Mouse (Mus musculus) adrenal gland, adult 2 months (tissue): ENCODE data around the gene Tex35. TPM values are rescaled to one million over a fixed set of nuclear protein-coding genes. Genes with fewer than 3 reads are reported as not detected.

ENCODE experiments used
- DNase-seq: peaks from one replicate; pipeline ENCODE4 v3.0.0; 2021
- long read RNA-seq: library from polyadenylated mRNA; stranded (forward); transcript quantifications from one replicate; pipeline ENCODE4 v2.0.0, GENCODE M21; 2021
- polyA plus RNA-seq: library from polyadenylated mRNA; depleted of rRNA; stranded (reverse); fragments of >200 nt; gene quantifications from 2 replicates; pipeline ENCODE4 v1.2.3, GENCODE M21; 2012; rRNA removed
- total RNA-seq, 2 experiments: library from RNA; stranded (reverse); gene quantifications; 2 replicates each; pipeline ENCODE4 v1.2.3; 2021

The Tex35 gene
- total RNA-seq (not detected), polyA plus RNA-seq (not detected in 2 replicates)
- long read RNA-seq, result 0 reads

- no peak for DNase-seq
Observed at GRCm38 (mm10) chr1:157108580-157108979, at the start of gene Tex35. Tex35 (minus strand) TSS chr1:157108680.

DNA sequence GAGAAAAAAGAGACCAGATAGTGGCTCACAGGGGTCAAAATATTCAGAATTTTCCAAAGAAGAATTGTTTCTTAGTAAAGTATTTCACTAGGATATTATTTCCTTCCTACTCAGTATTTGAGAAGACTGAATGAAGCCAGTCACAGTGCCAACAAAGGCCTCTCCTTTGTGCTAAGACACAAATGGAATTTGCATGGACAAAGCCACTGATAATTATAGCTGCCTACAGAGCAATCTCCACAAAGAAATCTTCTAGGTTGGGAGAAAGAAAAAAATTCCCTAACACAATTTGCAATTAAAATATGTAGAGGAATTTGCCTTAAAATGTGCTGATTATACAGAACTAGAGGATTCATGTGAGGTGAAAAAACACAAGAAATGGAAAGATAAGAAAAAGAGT is 45.3 kb upstream of the Tex35 start:
- no peak for DNase-seq

GRCm38 (mm10) chr1:157150107-157150506 is 41.6 kb upstream of the Tex35 start:
- DNase-seq, result no peak

DNA sequence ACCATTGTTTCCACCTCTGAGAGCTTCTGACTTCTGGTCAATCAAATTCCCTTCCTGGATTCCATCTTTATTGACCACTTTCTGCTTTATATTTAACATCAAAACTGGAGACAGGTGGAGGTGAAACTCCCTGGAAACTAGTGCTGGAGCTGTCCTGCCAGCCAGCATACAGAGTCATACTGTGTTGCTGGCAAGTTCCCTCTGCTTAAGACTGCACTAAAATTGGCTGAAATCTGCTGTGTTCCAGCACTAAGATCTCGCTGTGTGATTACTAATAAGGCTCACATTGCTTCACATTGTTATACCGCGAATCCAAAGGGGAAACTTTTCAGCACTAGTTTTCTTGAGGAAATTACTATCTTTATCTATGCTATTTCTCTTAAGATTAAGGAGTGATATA is 36.1 kb upstream of the Tex35 start:
- DNase-seq, result no peak

DNA sequence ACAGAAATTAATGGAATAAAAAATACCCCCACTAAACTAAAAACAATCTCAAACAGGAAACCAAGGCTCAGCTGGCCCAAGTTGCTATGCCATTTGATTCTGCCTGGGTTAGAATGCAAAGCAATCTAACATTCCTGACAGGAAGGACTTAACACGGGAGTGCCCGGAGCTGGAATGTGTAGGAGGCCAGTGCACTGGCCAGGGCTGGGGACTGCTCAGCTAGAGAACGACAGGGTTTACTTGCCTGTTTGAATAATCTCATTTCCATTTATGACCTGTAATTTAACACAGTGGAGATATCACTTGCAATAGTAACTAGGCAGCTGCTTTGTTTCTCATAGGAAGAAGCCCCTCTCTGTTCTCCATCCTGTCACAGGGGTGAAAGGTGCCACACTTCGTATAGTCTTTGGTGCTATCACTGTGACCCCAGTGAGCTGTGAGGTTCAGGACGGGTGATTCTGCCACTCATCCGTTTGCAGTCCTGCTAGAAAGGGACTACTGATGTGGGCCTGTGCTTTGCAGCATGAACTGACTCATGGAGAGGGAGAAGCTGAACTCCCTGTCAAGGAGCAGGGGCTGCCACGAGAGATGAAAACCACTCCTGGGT is 34.9 kb upstream of the Tex35 start:
- no peak for DNase-seq

- no peak for DNase-seq
Observed at GRCm38 (mm10) chr1:157141014-157141413, 32.5 kb upstream of the Tex35 start.

- DNase-seq, result no peak
Observed at GRCm38 (mm10) chr1:157137854-157138241, 29.4 kb upstream of the Tex35 start.

- no peak for DNase-seq
Observed at GRCm38 (mm10) chr1:157137132-157137853, 28.8 kb upstream of the Tex35 start.

DNA sequence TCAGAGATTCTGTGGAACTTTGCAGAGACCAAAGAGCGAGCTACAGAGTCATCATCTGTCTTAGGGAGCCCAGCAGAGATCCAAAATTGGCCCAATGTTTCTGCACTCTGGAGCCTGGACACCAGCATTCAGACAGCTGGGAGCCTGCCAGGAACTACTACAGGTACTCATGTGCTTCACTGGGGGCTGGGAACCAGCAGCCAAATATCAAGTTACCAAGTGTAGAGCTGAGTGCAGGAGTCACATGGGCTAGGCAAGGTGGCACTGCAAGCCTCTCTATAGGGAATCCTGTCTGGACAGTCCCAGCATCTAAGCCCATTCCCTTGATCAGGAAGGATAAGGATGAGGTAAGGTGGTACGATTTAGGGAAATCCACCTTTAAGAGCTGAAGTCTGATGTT is 19.7 kb upstream of the Tex35 start:
- DNase-seq, result no peak

DNA sequence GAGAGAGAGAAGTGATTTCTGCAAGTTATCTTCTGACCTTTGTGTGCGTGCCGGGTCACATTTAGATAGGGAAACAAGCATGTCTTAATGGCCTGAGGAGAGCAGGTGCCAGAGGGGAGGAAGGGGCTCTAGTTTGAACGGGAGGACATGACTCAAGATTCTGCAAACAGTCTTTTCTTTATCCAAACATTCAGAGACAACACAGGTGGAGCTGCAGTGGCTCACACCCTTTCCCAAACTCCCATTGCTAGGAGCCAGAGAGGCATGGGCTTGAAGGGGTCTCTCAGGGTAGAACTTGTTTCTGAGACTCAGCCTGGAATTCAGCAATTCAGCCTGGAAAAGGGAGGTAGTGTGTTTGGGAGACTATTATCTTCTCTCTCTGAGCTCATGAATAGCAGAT is 15.4 kb upstream of the Tex35 start:
- no peak for DNase-seq

DNA sequence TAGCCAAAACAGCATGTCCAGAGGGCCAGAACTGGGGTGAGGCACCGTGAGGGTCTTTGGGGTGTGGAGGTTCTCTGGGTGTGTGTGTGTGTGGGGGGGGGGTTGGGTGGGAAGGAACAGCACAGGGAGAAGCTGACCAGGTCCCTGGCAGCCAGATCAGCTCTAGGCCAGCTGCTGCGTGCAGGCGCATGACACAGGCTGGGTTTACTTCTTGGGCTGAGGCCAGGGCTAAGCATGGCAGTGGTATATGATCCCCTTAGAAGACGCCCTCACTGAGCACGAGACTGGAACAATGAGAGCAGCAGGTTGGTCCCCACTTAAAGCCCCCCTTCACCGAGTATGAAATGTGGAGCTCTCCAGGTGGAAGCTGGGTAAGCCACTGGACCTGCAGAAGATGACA is 10.7 kb upstream of the Tex35 start:
- DNase-seq, result no peak

DNA sequence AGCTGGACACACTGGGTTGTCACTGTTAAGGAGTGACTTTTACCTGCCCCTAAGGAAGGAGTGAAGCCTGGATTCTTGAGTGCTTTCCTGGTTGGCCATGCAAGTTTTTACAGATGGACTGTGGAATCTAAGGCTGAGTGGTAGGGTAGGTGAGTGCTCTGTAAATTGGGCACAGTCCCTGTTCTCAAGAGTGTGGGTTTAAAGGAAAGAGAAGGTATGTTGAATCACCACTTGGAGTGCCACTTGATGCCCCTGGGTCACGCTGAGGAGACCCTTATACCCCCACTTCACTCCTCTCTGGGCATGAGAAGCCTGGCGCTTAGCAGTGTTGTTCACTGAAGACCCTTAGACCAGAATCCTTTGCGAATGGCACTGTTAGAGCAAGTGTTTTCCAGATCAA is 9.0 kb upstream of the Tex35 start:
- no peak for DNase-seq

DNA sequence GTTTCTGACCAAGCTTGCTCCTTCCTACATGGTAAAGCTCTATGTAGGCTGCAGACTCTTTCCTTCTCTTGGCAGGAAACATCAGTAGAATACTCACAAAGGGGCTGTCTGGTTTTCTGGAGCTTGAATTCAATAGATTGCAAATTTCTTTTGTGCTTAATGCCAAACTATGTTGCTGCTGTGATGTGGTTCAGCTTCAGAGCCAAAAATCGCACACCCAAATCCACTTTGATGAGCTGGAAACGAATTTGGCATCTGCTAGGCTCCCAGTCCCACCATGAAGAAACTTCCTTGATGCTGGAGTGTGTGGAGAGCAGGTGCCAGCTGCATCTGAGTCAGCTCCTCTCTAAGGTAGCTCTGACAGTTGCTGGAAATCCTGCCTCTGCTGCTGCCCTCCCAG is 6.0 kb upstream of the Tex35 start:
- DNase-seq, result no peak

DNA sequence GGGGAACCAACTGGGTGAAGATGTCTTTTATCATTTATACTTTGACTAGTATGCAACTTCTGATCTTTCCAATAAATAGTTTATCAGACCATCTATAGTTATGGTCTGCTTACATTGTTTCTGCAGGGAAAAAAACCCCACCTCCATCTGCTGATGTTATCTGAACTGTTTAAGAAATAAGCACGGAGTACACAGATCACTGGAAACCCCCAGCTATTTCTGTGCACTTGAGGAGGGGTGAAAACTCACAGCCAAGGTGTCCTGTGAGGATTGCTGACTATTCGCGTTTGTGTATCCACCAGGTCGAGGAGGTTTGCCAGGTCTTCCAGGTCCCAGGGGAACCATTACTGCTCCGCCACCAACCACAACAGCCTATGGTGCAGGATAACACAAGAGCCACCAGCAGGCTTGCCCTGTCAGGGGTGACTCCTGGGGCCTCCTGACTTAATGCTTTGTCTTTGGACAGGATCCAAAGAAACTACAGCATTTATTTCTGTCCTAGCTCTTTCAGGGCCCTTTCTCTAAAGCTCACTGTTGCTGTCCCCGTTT is 1.9 kb upstream of the Tex35 start:
- DNase-seq, result no peak

DNA sequence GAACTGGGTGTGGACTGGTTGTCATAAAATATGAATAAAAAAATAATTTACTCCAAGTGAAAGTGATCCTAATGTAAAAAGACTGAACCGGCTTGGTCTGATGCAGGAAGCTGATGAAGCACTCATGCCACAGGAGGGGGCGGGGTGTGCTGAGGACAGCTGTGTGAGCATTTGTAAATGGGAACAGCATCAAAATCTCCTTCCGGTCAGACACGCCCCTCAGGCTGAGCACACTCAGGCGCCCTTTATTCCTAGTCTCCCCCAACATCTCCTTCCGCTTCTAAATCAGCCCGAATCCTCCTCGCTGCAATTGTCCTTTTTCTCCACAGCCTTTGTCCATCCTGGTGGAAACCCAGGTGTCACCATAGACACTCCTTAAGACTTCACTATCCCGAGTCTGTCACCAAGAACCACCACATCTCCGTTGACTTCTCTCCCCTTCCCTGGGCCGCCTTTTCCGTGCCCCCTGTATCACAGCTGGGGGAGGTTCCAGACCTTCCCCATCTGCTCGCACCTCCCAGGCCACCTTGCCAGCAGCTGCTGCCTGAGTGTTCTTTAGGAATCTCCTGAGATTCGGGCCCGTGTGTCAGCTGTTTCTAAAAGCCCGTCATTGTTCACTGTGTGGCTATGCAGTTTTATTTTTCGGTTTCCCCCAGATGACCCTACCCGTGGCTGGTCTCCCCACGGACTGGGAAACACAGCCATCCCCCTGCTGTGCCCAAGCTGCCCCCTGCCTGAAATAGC is 7.2 kb downstream of the Tex35 start:
- DNase-seq, result no peak

DNA sequence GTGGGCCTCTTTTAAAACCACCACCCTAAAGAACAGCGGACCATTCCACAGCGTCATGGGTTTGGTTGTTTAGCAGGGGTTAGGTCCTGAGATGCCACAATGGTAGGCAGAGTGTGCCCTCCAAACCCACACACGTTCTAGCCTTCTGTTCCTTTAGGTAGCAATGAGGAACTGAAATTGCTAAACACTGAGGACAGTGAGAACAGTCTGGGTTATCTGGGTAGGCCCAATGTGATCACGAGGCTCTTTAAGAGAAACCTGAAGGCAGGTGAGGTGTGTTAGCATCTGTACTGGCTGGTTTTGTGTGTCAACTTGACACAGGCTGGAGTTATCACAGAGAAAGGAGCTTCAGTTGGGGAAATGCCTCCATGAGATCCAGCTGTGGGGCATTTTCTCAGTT is 12.9 kb downstream of the Tex35 start:
- no peak for DNase-seq

- no peak for DNase-seq
Observed at GRCm38 (mm10) chr1:157092622-157093021, 15.9 kb downstream of the Tex35 start.

DNA sequence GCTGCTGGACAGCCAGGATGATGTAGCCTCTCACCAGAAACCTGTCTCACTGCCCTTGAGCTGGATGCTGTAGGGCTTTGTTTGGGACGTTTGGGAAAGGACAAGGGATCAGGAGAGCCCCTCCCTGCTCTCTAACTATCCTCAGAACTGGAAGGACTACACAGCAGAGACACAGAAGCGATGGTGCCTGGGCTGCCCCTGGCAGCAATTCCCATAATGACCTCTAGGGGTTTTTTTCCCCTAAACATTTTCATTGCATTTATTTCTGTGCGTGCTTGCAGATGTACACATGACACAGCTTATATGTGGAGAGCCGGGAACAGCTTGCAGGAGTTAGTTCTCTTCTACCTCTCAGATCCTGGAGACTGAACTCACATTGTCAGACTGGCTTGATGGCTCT is 16.3 kb downstream of the Tex35 start:
- DNase-seq, result no peak

DNA sequence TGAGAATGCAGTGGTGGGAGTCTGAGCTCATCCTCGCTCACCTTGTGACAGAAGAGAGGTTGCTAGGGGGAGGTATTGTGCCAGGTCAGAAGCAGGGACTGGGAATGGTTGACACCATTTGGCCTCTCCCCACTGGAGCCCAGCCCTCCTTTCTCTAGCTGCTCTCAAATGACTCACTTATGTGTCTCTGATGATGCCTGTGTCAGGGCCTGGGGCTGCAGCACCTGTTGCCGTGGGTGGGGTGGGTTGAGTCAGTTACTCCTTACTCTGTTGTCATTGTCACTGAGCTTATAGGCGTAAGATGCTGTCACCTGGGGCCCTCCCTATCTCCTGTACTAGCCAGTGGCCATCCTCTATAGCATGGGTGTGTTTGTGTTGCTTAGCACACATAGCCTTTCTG is 17.6 kb downstream of the Tex35 start:
- DNase-seq, result no peak

- peak; percentile 60 for DNase-seq
Observed at GRCm38 (mm10) chr1:157086097-157086994, 22.1 kb downstream of the Tex35 start.

- no peak for DNase-seq
Observed at GRCm38 (mm10) chr1:157082931-157083330, 25.5 kb downstream of the Tex35 start.

- DNase-seq, result no peak
Observed at GRCm38 (mm10) chr1:157081999-157082398, 26.5 kb downstream of the Tex35 start.
